In genomic region chr8:106300739-106301715, GRCm38 (mm10) we compare ENCODE assay signal across 8 mouse cellular contexts. TPM values are rescaled to one million over a fixed set of nuclear protein-coding genes. Genes with fewer than 3 reads are reported as not detected.
A peak's percentile ranks its signal among the peaks of the same experiment; 100 is the strongest.
DNase-seq lines count a peak whose midpoint lies in the region; ATAC-seq lines count a peak whose summit lies in the region.

No protein-coding gene starts in this region.

- no peaks in the 10 kb centered on the region for H3K36me3 ChIP-seq in heart, embryonic 15.5 days
- H3K36me3 ChIP-seq in forebrain, embryonic 16.5 days (ENCODE audit: control insufficient read depth, insufficient read depth) = no peaks in the 10 kb centered on the region

- H3K9ac ChIP-seq in heart, embryonic 15.5 days = no peak overlapping the region
- H3K9ac ChIP-seq in forebrain, embryonic 16.5 days (replicated peaks; ENCODE audit: low read depth, low read length) = peak overlapping the region; percentile 11; the same call in 1 of the 2 replicates

- no peak for DNase-seq in heart, adult 8-10 months (ENCODE audit: low spot score)
- peak; percentile 71 for DNase-seq in layer of hippocampus, adult 9-11 months
- DNase-seq in retina, postnatal 1 day = peak; percentile 59
- DNase-seq in natural killer cell, adult 2 months (ENCODE audit: low spot score in 2 of 2) = no peak
- DNase-seq in adrenal gland, postnatal 36 days = no peak
- no peak for DNase-seq in lung, adult 18-20 months

- H3K4me3 ChIP-seq in heart, embryonic 15.5 days = no peak overlapping the region
- H3K4me3 ChIP-seq in forebrain, embryonic 16.5 days (replicated peaks; ENCODE audit: low read length) = no peak overlapping the region

- H3K27me3 ChIP-seq in heart, embryonic 15.5 days = no peaks in the 10 kb centered on the region
- no peaks in the 10 kb centered on the region for H3K27me3 ChIP-seq in forebrain, embryonic 16.5 days (replicated peaks; ENCODE audit: control insufficient read depth, insufficient read depth, low read length)

- H3K27ac ChIP-seq in heart, embryonic 15.5 days = peak overlapping the region; percentile 32; the same call in 1 of the 2 replicates
- H3K27ac ChIP-seq in forebrain, embryonic 16.5 days (ENCODE audit: low read length) = peak overlapping the region; percentile 45

- WGBS in heart, embryonic 15.5 days = 61% methylated on average over 9 of the region's 9 CpGs
- 42% methylated on average over 9 of the region's 9 CpGs for WGBS in forebrain, embryonic 16.5 days

- H3K4me1 ChIP-seq in heart, embryonic 15.5 days (replicated peaks) = peaks cover 3% of the 10 kb centered on the region
- H3K4me1 ChIP-seq in forebrain, embryonic 16.5 days (replicated peaks; ENCODE audit: control insufficient read depth, insufficient read depth, low read length) = peaks cover 10% of the 10 kb centered on the region

- no peaks in the 10 kb centered on the region for H3K9me3 ChIP-seq in heart, embryonic 15.5 days (replicated peaks)
- no peaks in the 10 kb centered on the region for H3K9me3 ChIP-seq in forebrain, embryonic 16.5 days (ENCODE audit: control insufficient read depth, low read length)

- no peak for ATAC-seq in heart, embryonic 15.5 days (replicated peaks; ENCODE audit: insufficient number of reproducible peaks, insufficient read depth, low FRiP score, low read depth)
- peak; percentile 86 for ATAC-seq in forebrain, embryonic 16.5 days

- no peak overlapping the region for H3K4me2 ChIP-seq in heart, embryonic 15.5 days
- peak overlapping the region; percentile 11; the same call in 1 of the 2 replicates for H3K4me2 ChIP-seq in forebrain, embryonic 16.5 days (ENCODE audit: low read length)

RNA-seq across cellular contexts. Expression of gene Smpd3, which starts 36.8 kb away (rescaled TPM):
- polyA plus RNA-seq in heart, embryonic 15.5 days (2015; fragmentation: Nextera tagmentation; extraction: Ambion mirVana) = 2.5 and 3.6 TPM in 2 replicates
- 1 to 10 TPM; 2.5 to 3.2 (median 2.6) TPM for total RNA-seq in heart, adult 8-10 months (2022)
- 57.2 and 64.8 TPM in 2 replicates for polyA plus RNA-seq in forebrain, embryonic 16.5 days (2015; fragmentation: Nextera tagmentation; extraction: Ambion mirVana)
- 10 to 100 TPM in 1 of 2 experiments, 1 to 10 TPM in 1; 9.2 to 11.8 TPM for total RNA-seq in adrenal gland, postnatal 36 days (2021)

Comparison
In these comparisons a context has a peak if more than half of its experiments do, and no peak if none do; other contexts are left out.
1. DNase-seq: peak in layer of hippocampus, adult 9-11 months (single experiment) and retina, postnatal 1 day (single experiment); none in heart, adult 8-10 months (single experiment), natural killer cell, adult 2 months (0 of 2), adrenal gland, postnatal 36 days (0 of 2) and lung, adult 18-20 months (0 of 2).